Mouse (Mus musculus) heart, embryonic 15.5 days (tissue): ENCODE data around the gene Yipf2. TPM values are rescaled to one million over a fixed set of nuclear protein-coding genes. Genes with fewer than 3 reads are reported as not detected.

ENCODE experiments used
- ATAC-seq: fragments of 200-750 bp; cut with Nextera tagmentation; replicated peaks from 2 replicates; pipeline ENCODE4 v1.8.0; 2017; ENCODE audit warnings: low read depth, moderate TSS enrichment; ENCODE audit not compliant: insufficient number of reproducible peaks, insufficient read depth, low FRiP score
- H3K27ac ChIP-seq: fragments of 300-500 bp; sonication (generic); 2 replicates; pipeline ENCODE4 v1.5.1; 2015; ENCODE audit warnings: mild to moderate bottlenecking, inconsistent platforms
- H3K27me3 ChIP-seq: fragments of 300-500 bp; sonication (generic); 2 replicates; pipeline ENCODE4 v1.6.1; 2015; ENCODE audit warnings: inconsistent platforms
- H3K36me3 ChIP-seq: fragments of 300-500 bp; sonication (generic); 2 replicates; pipeline ENCODE4 v1.6.1; 2015; ENCODE audit warnings: mild to moderate bottlenecking, inconsistent platforms
- H3K4me1 ChIP-seq: fragments of 300-500 bp; sonication (generic); replicated peaks from 2 replicates; pipeline ENCODE4 v1.6.1; 2015; ENCODE audit warnings: inconsistent platforms
- H3K4me2 ChIP-seq: fragments of 300-500 bp; sonication (generic); 2 replicates; pipeline ENCODE4 v1.6.1; 2015; ENCODE audit warnings: inconsistent platforms, mild to moderate bottlenecking, moderate library complexity
- H3K4me3 ChIP-seq: fragments of 300-500 bp; sonication (generic); 2 replicates; pipeline ENCODE4 v1.5.1; 2015; ENCODE audit warnings: mild to moderate bottlenecking, inconsistent platforms
- H3K9ac ChIP-seq: fragments of 300-500 bp; sonication (generic); 2 replicates; pipeline ENCODE4 v1.6.1; 2015; ENCODE audit warnings: mild to moderate bottlenecking, inconsistent platforms
- H3K9me3 ChIP-seq: fragments of 300-500 bp; sonication (generic); replicated peaks from 2 replicates; pipeline ENCODE4 v1.6.1; 2016; ENCODE audit warnings: inconsistent platforms
- WGBS: fragments of 180-500 bp; shearing (Covaris S2); methylation state at CpG from one replicate; pipeline ENCODE4 v1.1.7; 2015; ENCODE audit warnings: mixed read lengths; 5-methylcytosine and 5-hydroxymethylcytosine counted together
- polyA plus RNA-seq: library from polyadenylated mRNA; unstranded; fragments of >200 nt; fragmentation: Nextera tagmentation; extraction: Ambion mirVana; gene quantifications from 2 replicates; pipeline ENCODE4 v1.2.1, GENCODE M21; 2015

The Yipf2 gene
- polyA plus RNA-seq, 1 experiment from 2014 or later: 12.0 TPM

DNA sequence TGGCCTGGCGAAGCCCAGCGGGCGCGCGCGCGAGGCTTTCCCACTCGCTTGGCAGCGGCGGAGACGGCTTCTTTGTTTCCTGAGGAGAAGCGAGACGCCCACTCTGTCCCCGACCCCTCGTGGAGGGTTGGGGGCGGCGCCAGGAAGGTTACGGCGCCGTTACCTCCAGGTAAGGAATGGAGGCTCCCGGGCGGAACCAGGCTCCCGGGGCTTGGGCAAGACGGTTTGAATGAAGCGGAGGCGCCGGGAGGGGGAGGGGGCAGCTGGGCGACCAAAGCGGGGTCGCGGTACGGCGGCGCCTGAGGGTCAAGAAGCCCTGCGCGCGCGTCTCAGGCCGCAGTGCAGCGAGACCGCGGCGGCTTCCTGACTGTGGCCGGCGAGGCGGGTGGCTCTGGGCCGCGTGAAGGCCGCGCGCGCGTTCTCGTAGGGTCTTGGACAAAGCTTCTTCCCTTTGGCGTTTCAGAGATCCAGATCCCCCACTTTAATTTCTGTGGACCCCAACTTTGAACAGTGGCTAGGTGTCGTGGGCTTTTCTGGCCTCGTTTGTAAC lies 23.7 kb upstream of the Yipf2 start:
- peak; percentile 82 for ATAC-seq
- H3K36me3 ChIP-seq: no peaks in the 10 kb centered on the region
- peak overlapping the region; percentile 62 for H3K4me2 ChIP-seq
- 0% methylated on average over 46 of the region's 57 CpGs for WGBS
- peak overlapping the region; percentile 90 for H3K9ac ChIP-seq
- H3K4me1 ChIP-seq: peaks cover 17% of the 10 kb centered on the region
- H3K4me3 ChIP-seq: peak overlapping the region; percentile 88
- H3K27me3 ChIP-seq: no peaks in the 10 kb centered on the region
- no peaks in the 10 kb centered on the region for H3K9me3 ChIP-seq
- peak overlapping the region; percentile 98 for H3K27ac ChIP-seq

DNA sequence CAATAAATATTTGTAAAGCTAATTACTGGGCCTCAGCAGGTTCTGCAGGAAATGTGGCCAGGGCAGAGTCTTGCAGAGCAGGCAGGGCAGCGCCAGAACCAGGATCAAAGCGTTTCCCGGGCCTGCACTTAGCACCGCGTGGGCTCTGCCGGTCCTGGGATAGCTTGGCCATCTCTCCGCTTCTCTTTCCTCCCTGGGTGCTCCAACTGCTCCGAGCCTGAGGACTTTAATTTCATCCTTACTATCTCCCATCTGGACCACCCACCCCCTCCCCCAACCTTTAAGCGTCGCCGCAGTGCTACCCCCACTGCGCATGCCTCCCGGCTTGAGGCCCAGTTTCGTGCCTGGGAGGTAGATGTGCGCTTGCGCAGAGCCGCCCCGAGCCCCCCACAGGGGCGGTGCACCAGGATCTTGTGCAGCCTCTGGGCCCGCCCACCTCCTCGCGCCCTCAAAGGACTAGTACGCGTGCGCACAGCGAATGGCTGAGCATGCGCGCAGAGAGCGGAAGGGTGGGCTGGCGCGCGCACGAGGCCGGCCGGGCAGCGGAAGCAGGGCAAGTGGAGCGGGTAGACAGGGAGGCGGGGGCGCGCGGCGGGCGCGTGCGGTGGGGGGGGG lies 23.1 kb upstream of the Yipf2 start, which contains the start of gene Smarca4:
TSS of gene Smarca4 (plus strand) at position 553 of the 615 bp plus-strand sequence.
- H3K27me3 ChIP-seq: no peaks in the 10 kb centered on the region
- H3K27ac ChIP-seq: peak within 1 kb of the TSS; percentile 98
- peaks cover 17% of the 10 kb centered on the region for H3K4me1 ChIP-seq
- H3K36me3 ChIP-seq: no peaks in the 10 kb centered on the region
- H3K4me2 ChIP-seq: peak within 1 kb of the TSS; percentile 70
- H3K9me3 ChIP-seq: no peaks in the 10 kb centered on the region
- peak within 1 kb of the TSS; percentile 88 for H3K4me3 ChIP-seq
- peak; percentile 97 for ATAC-seq
- 2% methylated on average over 40 of the region's 45 CpGs for WGBS
- peak within 1 kb of the TSS; percentile 90 for H3K9ac ChIP-seq

DNA sequence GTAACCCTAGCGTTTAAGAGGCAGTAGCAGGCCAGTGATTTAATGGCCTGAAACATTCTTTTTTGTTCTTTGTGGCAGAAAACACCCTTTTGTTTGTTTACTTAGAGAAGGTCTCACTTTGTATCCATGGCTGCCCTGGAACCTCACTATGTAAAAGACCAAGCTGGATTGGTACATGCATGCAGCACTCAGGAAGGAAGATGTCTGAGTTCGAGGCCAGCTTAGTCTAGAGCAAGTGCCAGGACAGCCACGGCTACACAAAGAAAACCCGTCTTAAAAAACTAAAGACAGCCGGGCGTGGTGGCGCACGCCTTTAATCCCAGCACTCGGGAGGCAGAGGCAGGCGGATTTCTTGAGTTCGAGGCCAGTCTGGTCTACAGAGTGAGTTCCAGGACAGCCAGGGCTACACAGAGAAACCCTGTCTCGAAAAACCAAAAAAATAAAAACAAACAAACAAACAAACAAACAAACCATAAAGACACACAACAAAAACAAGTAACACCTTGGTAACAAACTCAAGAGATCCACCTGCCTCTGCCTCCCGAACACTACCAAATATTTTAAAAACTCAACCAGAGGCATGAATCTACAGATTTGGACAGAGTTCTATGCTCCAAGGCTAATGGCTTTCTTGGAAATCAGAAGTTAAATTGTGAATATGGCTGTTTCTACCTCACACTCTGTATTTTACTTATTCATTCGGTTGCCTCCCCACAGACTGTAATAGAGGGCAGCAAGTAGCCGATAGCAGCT lies 22.4 kb upstream of the Yipf2 start:
- H3K9ac ChIP-seq: peak overlapping the region; percentile 65
- peak overlapping the region; percentile 88 for H3K4me3 ChIP-seq
- H3K27ac ChIP-seq: peak overlapping the region; percentile 93
- no peaks in the 10 kb centered on the region for H3K9me3 ChIP-seq
- H3K36me3 ChIP-seq: no peaks in the 10 kb centered on the region
- H3K27me3 ChIP-seq: no peaks in the 10 kb centered on the region
- H3K4me2 ChIP-seq: peak overlapping the region; percentile 70
- ATAC-seq: no peak
- peaks cover 17% of the 10 kb centered on the region for H3K4me1 ChIP-seq
- 75% methylated on average over 15 of the region's 15 CpGs for WGBS

DNA sequence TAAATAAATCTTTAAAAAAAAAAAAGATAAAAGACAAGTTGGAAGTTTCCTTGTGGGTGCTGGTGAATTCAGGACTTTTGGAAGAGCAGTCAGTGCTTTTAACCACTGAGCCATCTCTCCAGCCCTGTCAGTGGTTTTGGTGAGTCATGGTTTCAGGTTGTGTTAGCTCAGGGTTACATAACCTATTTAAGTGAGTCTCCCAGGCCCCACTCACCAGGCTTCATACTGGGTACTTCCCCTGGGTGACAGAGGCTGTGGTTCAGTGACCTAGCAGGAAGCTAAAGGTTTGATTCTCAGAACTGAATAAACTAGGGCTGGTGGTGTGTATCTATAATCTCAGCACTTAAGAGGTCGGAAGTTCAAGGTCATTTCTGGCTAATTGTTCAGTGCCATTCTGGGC lies 17.2 kb upstream of the Yipf2 start:
- no peak overlapping the region for H3K4me2 ChIP-seq
- H3K36me3 ChIP-seq: no peaks in the 10 kb centered on the region
- H3K27ac ChIP-seq: no peak overlapping the region
- H3K27me3 ChIP-seq: no peaks in the 10 kb centered on the region; the same call in 1 of the 2 replicates
- no peak overlapping the region for H3K4me3 ChIP-seq
- H3K9ac ChIP-seq: no peak overlapping the region
- 0 out of 2 replicates have a peak, but pooled peaks cover 3% of the 10 kb centered on the region for H3K4me1 ChIP-seq
- WGBS: 73% methylated on average over 1 of the region's 1 CpGs
- H3K9me3 ChIP-seq: no peaks in the 10 kb centered on the region
- ATAC-seq: no peak

DNA sequence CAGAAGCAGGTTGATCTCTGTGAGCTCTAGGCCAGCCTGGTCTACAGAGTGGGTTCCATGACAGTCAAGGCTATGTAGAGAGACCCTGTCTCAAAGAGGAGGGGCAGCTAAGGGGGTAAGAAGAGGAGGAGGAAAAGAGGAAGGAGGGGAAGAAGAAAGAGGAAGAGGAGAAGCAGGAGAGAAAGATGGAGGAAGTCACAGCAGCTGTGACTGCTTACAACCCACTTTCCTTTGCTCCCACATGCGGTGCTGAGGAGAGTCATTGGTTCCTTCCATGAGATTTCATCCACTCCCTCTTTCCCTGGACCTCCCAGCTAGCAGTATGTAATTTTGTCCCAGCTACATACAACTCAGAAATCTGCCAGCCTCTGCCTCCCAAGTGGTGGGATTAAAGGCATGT lies 14.0 kb upstream of the Yipf2 start:
- H3K9ac ChIP-seq: no peak overlapping the region
- 75% methylated on average over 1 of the region's 1 CpGs for WGBS
- no peaks in the 10 kb centered on the region for H3K9me3 ChIP-seq
- H3K36me3 ChIP-seq: no peaks in the 10 kb centered on the region
- H3K4me3 ChIP-seq: no peak overlapping the region
- no peak for ATAC-seq
- no peaks in the 10 kb centered on the region for H3K4me1 ChIP-seq
- H3K4me2 ChIP-seq: no peak overlapping the region
- H3K27me3 ChIP-seq: no peaks in the 10 kb centered on the region; the same call in 1 of the 2 replicates
- no peak overlapping the region for H3K27ac ChIP-seq

DNA sequence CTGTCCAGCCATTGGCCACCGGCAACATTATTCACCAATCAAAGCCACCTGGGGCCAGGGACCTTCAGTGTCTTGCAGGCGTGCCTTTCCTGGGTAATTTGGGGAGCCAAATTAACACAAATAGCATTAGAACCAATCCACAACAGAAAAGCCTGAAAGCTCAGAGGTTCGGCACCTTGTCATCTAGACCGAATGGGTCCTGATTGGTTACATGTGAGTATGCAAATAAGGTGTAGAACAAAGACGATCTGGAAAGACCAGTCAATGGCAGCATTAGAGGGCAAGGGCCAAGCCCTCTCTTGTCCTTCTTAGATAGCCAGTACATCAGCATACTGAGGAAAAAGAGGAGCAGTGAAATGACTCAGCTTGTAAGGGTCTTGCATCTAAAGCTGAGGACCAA lies 13.2 kb upstream of the Yipf2 start:
- Histone ChIP-seq H3K36me3 (no peaks in the 10 kb centered on the region), H3K27ac (no peak overlapping the region), H3K9me3 (no peaks in the 10 kb centered on the region), H3K9ac (no peak overlapping the region), H3K4me3 (no peak overlapping the region), H3K4me1 (no peaks in the 10 kb centered on the region), H3K4me2 (no peak overlapping the region), H3K27me3 (no peaks in the 10 kb centered on the region; the same call in 1 of the 2 replicates)
- ATAC-seq: no peak
- WGBS: 72% methylated on average over 5 of the region's 5 CpGs

DNA sequence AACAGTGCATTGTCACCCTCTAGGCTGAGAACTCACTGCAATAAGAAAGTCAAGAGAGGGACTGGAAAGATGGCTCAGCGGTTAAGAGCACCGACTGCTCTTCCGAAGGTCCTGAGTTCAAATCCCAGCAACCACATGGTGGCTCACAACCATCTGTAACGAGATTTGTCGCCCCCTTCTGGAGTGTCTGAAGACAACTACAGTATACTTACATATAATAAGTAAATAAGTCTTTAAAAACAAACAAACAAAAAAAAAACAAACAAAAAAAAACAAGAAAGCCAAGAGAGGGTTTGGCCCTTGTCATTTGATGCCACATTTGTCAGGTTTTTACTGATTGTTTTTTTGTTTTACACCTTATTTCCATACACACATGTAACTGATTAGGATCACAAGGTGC lies 11.5 kb upstream of the Yipf2 start:
- H3K4me2 ChIP-seq: no peak overlapping the region
- H3K9ac ChIP-seq: no peak overlapping the region
- H3K9me3 ChIP-seq: no peaks in the 10 kb centered on the region
- H3K27me3 ChIP-seq: no peaks in the 10 kb centered on the region; the same call in 1 of the 2 replicates
- no peaks in the 10 kb centered on the region for H3K4me1 ChIP-seq
- H3K36me3 ChIP-seq: no peaks in the 10 kb centered on the region
- H3K4me3 ChIP-seq: no peak overlapping the region
- H3K27ac ChIP-seq: no peak overlapping the region
- no peak for ATAC-seq
- WGBS: 66% methylated on average over 5 of the region's 5 CpGs

DNA sequence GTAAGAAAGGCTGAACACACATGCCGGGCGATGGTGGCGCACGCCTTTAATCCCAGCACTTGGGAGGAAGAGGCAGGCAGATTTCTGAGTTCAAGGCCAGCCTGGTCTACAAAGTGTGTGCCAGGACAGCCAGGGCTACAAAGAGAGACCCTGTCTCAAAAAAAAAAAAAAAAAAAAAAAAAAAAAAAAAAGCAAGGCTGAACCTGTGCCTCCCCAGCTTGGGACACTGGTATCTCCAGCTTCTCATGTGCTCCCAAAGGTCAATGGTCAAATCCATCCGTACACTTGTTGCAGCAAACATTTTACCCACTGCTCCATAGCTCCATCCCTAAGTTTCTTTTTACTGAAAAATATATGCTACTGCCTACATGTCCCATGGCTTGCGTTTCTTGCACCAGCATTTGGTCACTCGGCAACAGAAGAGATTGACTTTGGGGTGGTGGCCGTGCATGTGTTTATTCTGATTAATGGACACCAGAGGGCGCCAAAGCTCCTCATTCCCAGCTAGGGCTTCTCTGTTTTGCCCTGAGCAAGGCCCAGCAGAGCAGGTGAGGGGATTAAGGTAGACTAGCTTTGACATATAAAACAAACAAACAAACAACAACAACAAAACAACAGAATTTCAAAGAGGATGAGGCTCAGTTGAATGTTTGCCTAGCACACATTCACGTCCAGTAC lies 9.2 kb upstream of the Yipf2 start:
- no peak overlapping the region for H3K4me3 ChIP-seq
- H3K36me3 ChIP-seq: peaks cover 1% of the 10 kb centered on the region; the same call in 1 of the 2 replicates
- no peak for ATAC-seq
- H3K9me3 ChIP-seq: no peaks in the 10 kb centered on the region
- no peaks in the 10 kb centered on the region; the same call in 1 of the 2 replicates for H3K27me3 ChIP-seq
- no peak overlapping the region for H3K27ac ChIP-seq
- WGBS: 47% methylated on average over 10 of the region's 10 CpGs
- no peak overlapping the region for H3K4me2 ChIP-seq
- H3K4me1 ChIP-seq: no peaks in the 10 kb centered on the region
- no peak overlapping the region for H3K9ac ChIP-seq

DNA sequence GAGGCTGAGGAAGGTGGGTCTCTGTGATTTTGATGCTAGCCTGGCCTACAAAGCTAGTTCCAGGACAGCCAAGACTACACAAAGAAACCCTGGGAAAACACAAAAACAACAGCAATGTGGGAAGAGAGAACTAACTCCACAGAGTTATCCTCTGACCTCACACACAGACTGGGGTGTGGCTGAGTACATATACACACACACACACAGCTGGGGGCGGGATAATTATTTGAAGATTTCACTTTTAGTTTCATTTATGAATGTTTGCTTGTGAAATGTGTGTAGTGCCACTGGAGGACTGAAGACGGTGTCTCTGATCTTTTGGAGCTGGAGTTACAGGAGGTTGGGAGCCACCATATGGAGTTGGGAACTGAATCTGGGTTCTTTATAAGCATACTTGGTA lies 8.4 kb upstream of the Yipf2 start:
- Histone ChIP-seq H3K4me1 (no peaks in the 10 kb centered on the region), H3K4me3 (no peak overlapping the region), H3K27me3 (no peaks in the 10 kb centered on the region), H3K36me3 (peaks cover 7% of the 10 kb centered on the region), H3K4me2 (no peak overlapping the region), H3K9me3 (no peaks in the 10 kb centered on the region), H3K9ac (no peak overlapping the region), H3K27ac (no peak overlapping the region)
- no peak for ATAC-seq
- 90% methylated on average over 2 of the region's 2 CpGs for WGBS

DNA sequence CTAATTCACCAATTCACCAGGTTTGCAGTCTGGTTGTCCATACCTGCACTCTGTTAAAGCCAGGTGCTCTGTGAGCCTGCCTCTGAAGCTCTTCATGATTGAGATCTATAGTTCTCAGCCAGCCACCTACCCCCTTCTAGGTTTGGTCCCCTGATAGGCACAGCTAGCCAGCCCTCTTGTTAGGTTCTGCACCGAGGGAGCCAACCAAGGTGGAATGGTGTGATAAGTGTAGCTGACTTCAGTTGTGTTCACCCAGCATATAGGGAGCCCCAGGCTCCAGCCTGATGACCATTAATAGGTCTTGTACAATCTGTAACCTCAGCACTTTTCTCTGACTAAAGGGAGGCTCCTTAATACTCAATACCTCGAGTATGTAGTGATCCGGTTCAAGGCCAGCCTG lies 7.6 kb upstream of the Yipf2 start:
- Histone ChIP-seq H3K4me3 (no peak overlapping the region), H3K27me3 (no peaks in the 10 kb centered on the region), H3K4me2 (no peak overlapping the region), H3K9ac (no peak overlapping the region), H3K4me1 (no peaks in the 10 kb centered on the region), H3K27ac (no peak overlapping the region), H3K36me3 (peaks cover 11% of the 10 kb centered on the region), H3K9me3 (no peaks in the 10 kb centered on the region)
- no peak for ATAC-seq
- 70% methylated on average over 3 of the region's 3 CpGs for WGBS

DNA sequence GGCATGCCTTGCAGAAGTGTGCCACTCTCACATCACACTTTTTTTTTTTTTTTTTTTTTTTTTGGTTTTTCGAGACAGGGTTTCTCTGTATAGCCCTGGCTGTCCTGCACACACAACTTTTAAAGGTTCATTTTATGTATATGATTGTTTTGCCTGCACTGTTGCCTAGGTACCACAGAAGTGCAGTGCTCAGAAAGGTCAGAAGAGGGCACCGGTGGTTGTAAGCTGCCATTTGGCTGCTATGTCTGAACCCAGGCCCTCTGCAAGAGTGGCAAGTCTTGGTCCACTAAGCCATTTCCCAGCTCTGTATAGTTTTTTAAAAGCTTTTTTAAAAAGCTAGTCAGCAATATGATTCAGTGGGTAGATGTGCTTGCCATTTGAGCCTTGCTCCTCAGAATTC lies 5.6 kb upstream of the Yipf2 start:
- peaks cover 17% of the 10 kb centered on the region for H3K4me1 ChIP-seq
- H3K9me3 ChIP-seq: no peaks in the 10 kb centered on the region
- H3K9ac ChIP-seq: no peak overlapping the region
- no peak overlapping the region for H3K4me3 ChIP-seq
- no peak overlapping the region for H3K27ac ChIP-seq
- ATAC-seq: no peak
- H3K4me2 ChIP-seq: no peak overlapping the region
- WGBS: 28% methylated on average over 2 of the region's 2 CpGs
- H3K27me3 ChIP-seq: no peaks in the 10 kb centered on the region
- H3K36me3 ChIP-seq: peaks cover 17% of the 10 kb centered on the region
